Mouse (Mus musculus): ENCODE measurements around the gene Grin2a.
"Not testable (repeated sequence)": the region's sequence is repeated elsewhere in the genome, so short reads cannot be mapped to it uniquely, and the experiment has no call there.

- not testable (repeated sequence) for TF ChIP-seq POLR2A (IDR thresholded peaks at IDR 0.05; ENCODE audit: low read depth, low read length); CTCF (conservative IDR thresholded peaks at IDR 0.05; ENCODE audit: insufficient read depth, insufficient read length, low read depth, low read length)
Measured at GRCm38 (mm10) chr16:9612596-9612995, 382.8 kb downstream of the Grin2a start.
